Mouse (Mus musculus): ENCODE results near the gene Tmem129. TPM values are rescaled to one million over a fixed set of nuclear protein-coding genes. Genes with fewer than 3 reads are reported as not detected.

Gene Tmem129
- total and polyA plus RNA-seq, 2 experiments, result 12.0 to 41.0 TPM

DNA sequence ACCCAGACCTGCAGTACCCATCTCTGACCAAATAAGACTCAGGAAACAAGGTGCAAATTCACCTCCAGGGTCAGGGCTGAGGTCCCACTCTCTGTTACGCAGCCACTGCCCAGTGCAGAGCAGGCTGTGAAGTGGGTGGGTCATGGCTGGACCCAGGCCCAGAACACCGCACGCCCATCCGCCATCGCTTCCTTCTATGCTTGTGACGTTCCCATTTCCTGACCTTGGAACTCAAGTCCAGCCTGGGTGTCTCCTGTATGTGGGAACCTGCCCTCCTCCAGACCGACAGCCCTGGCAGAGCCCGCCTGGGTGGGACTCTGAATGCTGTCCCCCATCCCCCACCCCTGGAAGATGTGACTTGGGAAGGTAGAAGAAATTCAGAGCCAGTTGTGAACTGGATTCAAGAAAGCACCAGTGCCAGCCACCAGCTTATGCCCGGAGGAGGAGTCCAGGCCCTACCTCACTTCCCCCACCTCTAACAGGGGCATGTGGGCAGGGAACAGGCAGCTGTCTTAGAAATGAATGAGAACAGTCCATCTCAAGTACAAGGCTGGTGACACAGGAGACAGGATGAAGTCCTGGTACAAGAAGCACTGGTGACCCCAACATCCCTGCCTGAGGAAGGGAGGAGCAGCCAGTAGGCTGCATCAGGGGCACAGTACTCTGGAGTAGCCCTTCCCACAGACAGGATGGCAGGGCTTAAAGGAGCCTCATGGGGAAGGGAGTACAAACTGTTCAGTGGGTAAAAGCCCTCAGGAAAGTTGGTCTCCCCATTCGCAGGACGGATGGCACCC is 31.8 kb upstream of the Tmem129 start:
- Histone ChIP-seq H3K4me1 (ENCODE audit: control insufficient read depth, insufficient read depth, low read length) (no peaks in the 10 kb centered on the region; the same call in 1 of the 2 replicates), H3K79me2 (ENCODE audit: control insufficient read depth, insufficient read depth, low read length) (no peaks in the 10 kb centered on the region), H3K4me3 (ENCODE audit: insufficient read depth, low read depth, low read length) (no peak overlapping the region), H3K27me3 (ENCODE audit: control insufficient read depth, insufficient read depth, low read length) (no peaks in the 10 kb centered on the region), H3K9ac (ENCODE audit: low read depth, low read length) (no peak overlapping the region), H3K27ac (replicated peaks; ENCODE audit: insufficient read depth, low read depth, low read length) (no peak overlapping the region), H3K36me3 (ENCODE audit: control insufficient read depth, insufficient read depth, low read length) (no peaks in the 10 kb centered on the region)
- 87% methylated on average over 11 of the region's 11 CpGs for WGBS
- TF ChIP-seq CTCF (IDR thresholded peaks at IDR 0.05; ENCODE audit: low read depth, low read length), result no peak
- no peak for TF ChIP-seq POLR2A (IDR thresholded peaks at IDR 0.05; ENCODE audit: extremely low read depth, insufficient read depth, low read length)
- DNase-seq (ENCODE audit: extremely low read depth, low read depth, low spot score), result no peak

DNA sequence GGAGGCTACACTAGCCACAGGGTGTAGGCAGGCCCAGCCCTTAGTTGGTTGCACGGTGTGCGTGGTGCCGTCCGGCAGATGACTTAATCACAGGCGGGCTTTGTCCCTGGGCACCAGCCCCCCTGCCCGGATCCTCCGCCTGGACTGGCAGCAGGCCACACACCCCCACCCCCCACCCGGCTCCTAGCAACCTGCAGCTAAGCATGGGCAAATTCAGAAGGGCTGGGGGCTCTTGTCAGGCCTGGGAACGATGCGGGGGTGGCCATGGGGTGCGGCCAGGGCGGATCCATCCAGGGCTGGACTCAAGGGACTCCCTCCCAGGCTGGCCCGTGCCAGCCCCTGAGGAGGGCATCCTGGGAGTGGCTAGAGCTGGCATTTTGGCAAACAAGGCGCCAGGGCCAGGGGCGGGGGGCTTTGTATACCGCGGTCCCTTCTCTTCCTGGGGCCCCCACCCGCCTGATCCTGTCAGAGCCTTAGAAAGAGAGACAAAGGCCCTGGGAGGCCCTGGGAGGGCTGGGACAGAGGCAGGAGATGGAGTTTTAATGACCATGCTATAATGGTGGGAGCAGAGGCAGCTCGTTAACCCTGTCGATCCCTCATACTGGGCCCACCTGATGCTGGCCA is 31.1 kb upstream of the Tmem129 start:
- Histone ChIP-seq H3K9ac (ENCODE audit: low read depth, low read length) (no peak overlapping the region), H3K4me3 (ENCODE audit: insufficient read depth, low read depth, low read length) (no peak overlapping the region), H3K79me2 (ENCODE audit: control insufficient read depth, insufficient read depth, low read length) (no peaks in the 10 kb centered on the region), H3K4me1 (ENCODE audit: control insufficient read depth, insufficient read depth, low read length) (no peaks in the 10 kb centered on the region; the same call in 1 of the 2 replicates), H3K36me3 (ENCODE audit: control insufficient read depth, insufficient read depth, low read length) (no peaks in the 10 kb centered on the region), H3K27ac (replicated peaks; ENCODE audit: insufficient read depth, low read depth, low read length) (no peak overlapping the region), H3K27me3 (ENCODE audit: control insufficient read depth, insufficient read depth, low read length) (no peaks in the 10 kb centered on the region)
- DNase-seq (ENCODE audit: extremely low read depth, low read depth, low spot score), result no peak
- TF ChIP-seq CTCF (IDR thresholded peaks at IDR 0.05; ENCODE audit: low read depth, low read length), result no peak
- no peak for TF ChIP-seq POLR2A (IDR thresholded peaks at IDR 0.05; ENCODE audit: extremely low read depth, insufficient read depth, low read length)
- WGBS, result 85% methylated on average over 20 of the region's 20 CpGs

DNA sequence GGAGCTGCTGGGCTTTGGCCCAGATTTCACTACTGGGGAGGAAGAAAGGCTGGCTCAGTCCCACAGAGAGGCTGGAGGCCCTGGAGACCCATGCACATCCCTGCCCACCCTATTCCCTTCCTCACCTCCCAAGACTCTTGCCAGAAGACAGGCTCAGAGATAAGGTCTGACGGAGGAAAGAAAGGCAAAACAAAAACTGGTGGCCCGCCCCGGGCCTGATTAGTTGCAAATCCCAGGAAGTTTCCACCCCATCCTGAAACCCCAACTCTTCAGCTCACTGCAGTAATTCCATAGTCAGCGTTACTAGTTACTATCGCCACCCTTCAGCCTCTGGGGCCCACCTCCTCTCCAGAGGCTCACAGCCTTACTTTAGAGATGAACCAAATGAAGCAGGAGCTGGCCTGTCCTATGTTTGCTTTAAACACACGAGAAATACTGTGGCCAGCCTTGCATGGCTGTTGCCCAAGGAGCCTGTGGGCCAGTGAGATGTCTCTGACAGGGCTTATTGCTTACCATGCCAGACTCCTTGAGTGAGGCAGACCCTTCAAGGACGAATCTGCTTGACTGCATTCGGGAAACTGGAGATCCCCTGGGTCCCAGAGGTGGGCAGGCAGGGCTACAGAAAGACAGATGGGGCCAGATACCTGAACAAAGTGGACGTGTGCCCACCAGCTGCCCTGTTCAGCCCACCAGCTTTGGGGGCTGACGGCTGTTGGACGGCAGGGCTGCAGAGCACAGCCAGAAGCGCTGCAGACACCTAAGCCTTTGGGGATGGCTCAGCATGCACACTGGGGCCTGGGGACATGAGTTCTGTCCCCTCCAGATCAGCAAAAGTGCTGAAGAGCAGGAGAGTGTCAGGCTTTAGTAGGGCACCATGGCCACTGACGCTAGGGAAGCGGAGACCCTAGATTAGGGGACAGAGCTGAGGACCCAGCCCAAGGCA is 30.3 kb upstream of the Tmem129 start:
- no peaks in the 10 kb centered on the region for H3K36me3 ChIP-seq (ENCODE audit: control insufficient read depth, insufficient read depth, low read length)
- H3K9ac ChIP-seq (ENCODE audit: low read depth, low read length), result no peak overlapping the region
- no peak for DNase-seq (ENCODE audit: extremely low read depth, low read depth, low spot score)
- no peak for TF ChIP-seq POLR2A (IDR thresholded peaks at IDR 0.05; ENCODE audit: extremely low read depth, insufficient read depth, low read length)
- no peak for TF ChIP-seq CTCF (IDR thresholded peaks at IDR 0.05; ENCODE audit: low read depth, low read length)
- no peaks in the 10 kb centered on the region; the same call in 1 of the 2 replicates for H3K4me1 ChIP-seq (ENCODE audit: control insufficient read depth, insufficient read depth, low read length)
- WGBS, result 78% methylated on average over 14 of the region's 14 CpGs
- H3K4me3 ChIP-seq (ENCODE audit: insufficient read depth, low read depth, low read length), result no peak overlapping the region
- H3K27ac ChIP-seq (replicated peaks; ENCODE audit: insufficient read depth, low read depth, low read length), result peak overlapping the region; percentile 7; the same call in 1 of the 2 replicates
- no peaks in the 10 kb centered on the region for H3K27me3 ChIP-seq (ENCODE audit: control insufficient read depth, insufficient read depth, low read length)
- no peaks in the 10 kb centered on the region for H3K79me2 ChIP-seq (ENCODE audit: control insufficient read depth, insufficient read depth, low read length)

DNA sequence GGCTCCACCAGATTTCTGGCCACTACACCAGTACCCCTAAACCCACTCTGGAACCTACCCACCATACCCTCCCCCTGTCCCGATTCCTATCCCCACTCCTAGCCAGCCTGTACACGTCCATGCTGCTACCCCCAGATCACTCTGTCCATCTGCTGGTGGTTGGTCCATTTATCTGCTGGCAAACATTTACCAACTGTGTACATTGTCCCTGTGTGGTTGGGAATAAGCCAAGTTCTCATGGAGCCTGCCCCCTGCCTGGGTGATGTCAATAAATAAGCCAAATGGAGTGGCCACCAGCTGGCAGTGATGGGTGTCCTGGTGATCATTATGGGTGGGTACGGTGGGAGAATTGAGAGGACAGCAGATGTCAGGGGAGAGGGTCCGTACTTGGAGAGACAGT is 28.9 kb upstream of the Tmem129 start:
- Histone ChIP-seq H3K4me3 (ENCODE audit: insufficient read depth, low read depth, low read length) (no peak overlapping the region), H3K4me1 (ENCODE audit: control insufficient read depth, insufficient read depth, low read length) (no peaks in the 10 kb centered on the region; the same call in 1 of the 2 replicates), H3K79me2 (ENCODE audit: control insufficient read depth, insufficient read depth, low read length) (no peaks in the 10 kb centered on the region), H3K27me3 (ENCODE audit: control insufficient read depth, insufficient read depth, low read length) (no peaks in the 10 kb centered on the region), H3K9ac (ENCODE audit: low read depth, low read length) (no peak overlapping the region), H3K27ac (replicated peaks; ENCODE audit: insufficient read depth, low read depth, low read length) (no peak overlapping the region), H3K36me3 (ENCODE audit: control insufficient read depth, insufficient read depth, low read length) (no peaks in the 10 kb centered on the region)
- TF ChIP-seq CTCF (IDR thresholded peaks at IDR 0.05; ENCODE audit: low read depth, low read length), result no peak
- no peak for TF ChIP-seq POLR2A (IDR thresholded peaks at IDR 0.05; ENCODE audit: extremely low read depth, insufficient read depth, low read length)
- peak; percentile 33 for DNase-seq (ENCODE audit: extremely low read depth, low read depth, low spot score)
- whole genome bisulfite sequencing, result 35% methylated on average over 4 of the region's 4 CpGs

DNA sequence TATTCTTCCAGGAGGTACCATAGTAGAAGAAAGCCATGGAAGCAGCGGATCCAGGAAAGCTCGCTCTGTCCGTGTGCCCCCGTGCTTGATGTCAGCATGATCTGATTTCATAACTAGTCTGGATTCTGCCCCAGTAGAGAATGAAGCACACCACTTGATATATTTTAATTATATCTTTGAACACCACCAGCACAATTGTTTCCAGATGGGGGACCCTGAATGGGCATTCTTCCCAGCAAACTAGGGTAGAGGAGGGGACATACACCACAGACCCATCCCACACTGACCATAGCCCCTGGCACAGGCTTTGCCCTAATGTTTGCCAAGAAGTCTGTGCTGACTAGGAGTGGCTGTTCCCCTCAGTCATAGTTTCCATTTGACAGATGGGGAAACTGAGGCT is 26.7 kb upstream of the Tmem129 start:
- TF ChIP-seq POLR2A (IDR thresholded peaks at IDR 0.05; ENCODE audit: extremely low read depth, insufficient read depth, low read length) (no peak), CTCF (IDR thresholded peaks at IDR 0.05; ENCODE audit: low read depth, low read length) (no peak)
- DNase-seq (ENCODE audit: extremely low read depth, low read depth, low spot score), result no peak
- no peaks in the 10 kb centered on the region for H3K79me2 ChIP-seq (ENCODE audit: control insufficient read depth, insufficient read depth, low read length)
- no peak overlapping the region for H3K9ac ChIP-seq (ENCODE audit: low read depth, low read length)
- H3K4me3 ChIP-seq (ENCODE audit: insufficient read depth, low read depth, low read length), result no peak overlapping the region
- 95% methylated on average over 4 of the region's 4 CpGs for WGBS
- no peaks in the 10 kb centered on the region for H3K36me3 ChIP-seq (ENCODE audit: control insufficient read depth, insufficient read depth, low read length)
- no peak overlapping the region for H3K27ac ChIP-seq (replicated peaks; ENCODE audit: insufficient read depth, low read depth, low read length)
- H3K27me3 ChIP-seq (ENCODE audit: control insufficient read depth, insufficient read depth, low read length), result no peaks in the 10 kb centered on the region
- H3K4me1 ChIP-seq (ENCODE audit: control insufficient read depth, insufficient read depth, low read length), result no peaks in the 10 kb centered on the region; the same call in 1 of the 2 replicates
